Mouse (Mus musculus) heart, adult 9 months (tissue): ENCODE measurements around the gene Fam219a.

ENCODE experiments used
- DNase-seq, 2 experiments: peaks; one replicate each; pipeline ENCODE4 v3.0.0; 2022; ENCODE audit warnings: low spot score in 2 of 2

Fam219a gene

DNA sequence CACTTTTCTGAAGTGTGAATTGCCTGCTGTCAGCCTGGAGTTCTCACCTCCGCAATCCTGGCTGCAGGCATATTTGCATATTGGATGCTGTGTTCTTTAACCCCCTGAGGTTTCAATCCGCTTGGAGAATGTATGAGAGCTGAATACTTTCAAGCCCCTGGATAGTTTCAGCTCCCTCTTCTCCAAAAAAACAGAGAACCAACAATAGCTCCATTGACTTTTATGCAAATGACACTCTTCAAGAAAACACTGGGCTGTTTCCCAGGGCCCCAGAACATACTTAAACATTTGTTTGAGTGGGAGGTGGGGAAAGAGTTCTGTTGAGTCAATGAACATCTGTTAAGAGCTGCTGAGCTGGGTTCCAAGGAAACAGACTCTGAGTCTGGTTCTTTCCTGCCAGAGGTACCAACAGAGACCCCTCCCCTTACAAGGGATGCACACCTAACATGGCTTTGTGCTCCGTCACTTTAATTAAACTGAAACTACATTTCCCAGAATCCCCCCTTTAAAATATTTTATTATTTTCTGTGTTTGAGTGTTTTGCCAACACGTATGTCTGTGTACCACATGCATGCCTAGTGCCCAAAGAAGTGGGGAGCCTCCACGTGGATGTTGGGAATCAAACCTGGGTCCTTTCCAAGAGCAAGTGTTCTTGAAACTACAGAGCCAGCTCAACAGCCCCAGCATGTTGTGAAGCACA is 98.5 kb downstream of the Fam219a start:
- peak in 1 of 2 experiments; percentile 9 for DNase-seq

DNA sequence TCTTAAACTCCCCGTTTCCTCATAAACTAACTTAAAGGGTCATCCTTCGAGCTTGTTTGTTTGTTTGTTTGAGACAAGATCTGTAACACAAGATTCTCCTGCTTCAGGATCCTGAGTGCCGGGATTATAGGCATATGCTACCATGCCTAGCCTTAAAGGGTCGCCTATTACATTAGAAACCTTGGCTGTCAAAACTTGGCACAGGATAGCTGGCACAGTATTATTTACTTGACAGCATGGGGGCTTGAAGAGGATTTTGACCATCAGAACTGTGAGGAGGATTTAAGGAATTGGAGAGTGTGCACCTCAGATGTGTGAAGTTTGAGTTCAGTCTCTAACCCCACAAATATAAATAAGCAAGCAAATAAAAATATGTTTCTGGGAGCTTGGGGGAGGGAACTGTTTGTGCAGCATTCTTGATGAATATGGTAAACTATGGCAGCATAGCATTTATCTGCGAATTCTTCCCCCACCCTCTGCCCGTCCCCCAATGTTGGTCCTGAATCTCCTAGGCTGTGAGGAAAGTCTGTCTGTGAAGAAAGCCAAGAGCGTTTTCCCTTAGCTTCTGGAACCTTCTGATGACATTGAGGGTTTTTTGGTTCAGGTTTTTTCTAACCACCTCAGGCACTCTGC is 99.2 kb downstream of the Fam219a start:
- DNase-seq = no peak

DNA sequence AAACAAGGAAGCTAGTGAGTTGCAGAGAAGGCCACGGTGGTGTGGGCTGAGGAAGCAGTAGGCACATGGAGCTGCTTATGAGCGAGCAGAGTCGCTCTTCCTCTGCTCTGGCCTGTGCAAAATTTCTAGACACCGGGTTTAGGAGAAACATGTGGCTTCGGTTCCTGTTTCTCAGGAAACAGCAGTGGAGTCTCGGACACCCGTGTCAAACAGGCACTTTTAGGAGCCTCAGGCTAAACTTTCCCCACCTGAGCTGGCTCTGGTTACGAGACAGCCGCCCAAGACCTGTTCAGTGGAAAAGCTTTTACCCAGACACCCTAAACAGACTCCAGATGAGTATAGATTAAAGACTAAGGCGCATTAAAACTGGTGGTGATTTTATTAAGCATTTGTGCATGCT is 100.1 kb downstream of the Fam219a start:
- DNase-seq = no peak

DNA sequence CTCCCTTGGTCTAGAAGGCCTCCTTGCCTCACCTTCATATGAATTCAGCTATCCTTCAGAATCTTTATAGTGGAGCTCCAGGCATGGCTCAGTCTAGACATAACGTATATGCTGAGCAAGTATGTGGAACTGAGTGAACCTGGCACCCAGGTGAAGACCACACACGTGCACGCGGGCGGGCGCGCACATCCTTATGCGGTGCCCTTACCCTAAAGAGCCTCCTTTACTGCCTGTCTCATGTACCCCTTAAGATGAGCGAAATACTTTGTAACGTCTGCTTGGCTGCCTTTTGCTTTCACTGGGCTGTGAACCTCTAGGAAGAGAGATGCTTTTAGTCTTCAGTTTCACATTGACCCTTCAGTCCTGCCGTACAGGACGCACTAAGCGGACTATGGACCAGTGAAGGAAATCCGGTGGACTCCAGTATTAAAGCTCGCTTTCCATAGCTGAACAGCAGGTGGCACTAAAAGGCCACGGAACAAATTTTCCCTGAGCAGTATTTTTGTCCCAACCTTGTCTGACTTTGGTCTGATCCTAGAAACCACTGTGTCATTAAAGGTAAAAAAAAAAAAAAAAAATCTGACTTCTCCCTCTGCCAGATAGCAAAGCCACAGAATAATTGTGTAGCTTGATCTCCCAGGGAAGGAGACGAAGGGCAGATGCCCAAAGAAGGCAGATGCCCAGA is 100.8 kb downstream of the Fam219a start:
- DNase-seq = peak; percentile 41 to 67
